Mouse (Mus musculus) G1E (cell line): ENCODE data around the gene Umps.

Source experiments
- CTCF ChIP-seq: IDR thresholded peaks from 2 replicates; pipeline ENCODE4 v1.5.1; 2012; ENCODE audit warnings: low read depth, low read length, inconsistent platforms, mixed read lengths
- GATA1 ChIP-seq: IDR thresholded peaks from 2 replicates; pipeline ENCODE4 v1.6.1; 2012; ENCODE audit warnings: borderline replicate concordance, low read length, inconsistent platforms, mixed read lengths

DNA sequence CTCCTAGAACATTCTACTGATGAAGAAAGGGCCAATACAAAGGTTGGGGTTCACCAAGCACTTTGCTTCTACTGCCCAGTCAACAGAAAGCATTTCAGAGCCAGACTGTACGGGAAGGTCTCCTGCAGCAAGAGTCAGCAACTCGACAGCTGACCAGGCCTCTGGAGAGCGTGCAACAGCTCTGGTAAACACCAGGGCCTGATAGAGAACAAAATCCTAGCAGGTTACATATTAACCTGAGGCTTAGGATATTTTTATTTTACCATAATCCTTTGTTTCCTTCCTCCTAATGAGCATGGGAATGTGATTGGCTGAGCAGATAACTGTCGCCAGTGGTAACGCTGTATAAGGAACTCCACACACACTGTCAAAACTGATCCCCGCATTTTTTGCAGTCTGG lies 3.3 kb downstream of the Umps start:
- TF ChIP-seq CTCF (no peak), GATA1 (no peak)
